Mouse (Mus musculus): ENCODE results near the gene Fam89a. TPM values are rescaled to one million over a fixed set of nuclear protein-coding genes. Genes with fewer than 3 reads are reported as not detected.

The Fam89a gene
- polyA plus RNA-seq, 1 experiment from 2014 or later: 4.8 TPM

DNA sequence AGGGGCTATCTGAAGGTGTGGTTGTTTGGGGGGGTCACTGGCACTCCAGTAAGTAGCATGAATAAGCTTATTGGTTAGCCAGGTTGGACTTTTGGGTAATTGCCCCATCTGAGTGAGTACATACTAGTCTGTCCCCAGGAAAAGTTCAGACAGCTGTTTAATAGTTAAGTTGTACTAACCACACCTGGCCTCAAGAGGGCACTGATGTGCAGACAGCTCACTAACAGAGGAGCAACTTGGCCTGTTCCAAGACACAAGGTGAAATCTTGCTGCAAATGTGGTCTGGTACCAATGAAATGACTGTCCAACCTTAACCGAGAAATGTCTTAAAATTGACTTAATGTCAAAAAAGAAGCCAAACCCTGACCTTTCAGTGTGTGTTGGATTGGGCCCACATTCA lies 12.4 kb downstream of the Fam89a start:
- Histone ChIP-seq H3K9ac (ENCODE audit: low read depth, low read length) (no peak overlapping the region), H3K9me3 (replicated peaks; ENCODE audit: low read length) (no peaks in the 10 kb centered on the region), H3K36me3 (ENCODE audit: insufficient read depth, low read length) (peaks cover 18% of the 10 kb centered on the region; the same call in 1 of the 2 replicates), H3K4me2 (ENCODE audit: low read length) (no peak overlapping the region), H3K27ac (no peak overlapping the region), H3K4me3 (replicated peaks; ENCODE audit: low read depth, low read length) (no peak overlapping the region), H3K4me1 (replicated peaks; ENCODE audit: insufficient read depth, low read length) (no peaks in the 10 kb centered on the region), H3K27me3 (ENCODE audit: insufficient read depth, low read length) (no peaks in the 10 kb centered on the region)
- peak; percentile 83 for TF ChIP-seq CTCF (IDR thresholded peaks at IDR 0.05; ENCODE audit: low read depth)
- ATAC-seq (replicated peaks; ENCODE audit: low FRiP score, low read depth): no peak; the same call in 1 of the 2 replicates
- peak; percentile 53 for DNase-seq (ENCODE audit: low spot score)
- 69% methylated on average over 1 of the region's 1 CpGs for WGBS

DNA sequence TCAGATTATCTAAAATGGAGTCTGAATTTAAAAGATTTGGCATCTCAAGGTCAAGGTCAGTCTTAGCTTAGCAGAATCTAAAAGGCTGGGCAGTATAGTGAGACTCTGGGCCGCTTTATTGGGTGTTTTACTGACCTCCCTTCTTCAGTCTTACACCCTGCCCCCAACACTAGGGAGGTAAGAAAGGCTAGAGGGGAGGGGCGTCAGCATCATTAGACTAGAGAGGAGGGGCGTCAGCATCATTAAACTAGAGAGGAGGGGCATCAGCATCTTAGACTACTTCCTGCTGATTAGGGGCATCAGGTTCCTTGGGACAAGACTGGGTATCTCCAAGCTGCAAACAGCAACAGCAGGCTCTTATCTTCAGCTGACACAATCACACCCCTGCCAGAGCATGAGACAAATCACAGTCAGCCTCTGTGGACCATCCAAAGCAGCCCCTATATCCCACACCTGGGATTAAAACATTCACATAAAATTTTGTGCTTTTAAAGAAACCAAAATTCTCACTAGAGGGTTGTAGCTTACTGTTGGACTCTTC lies 16.2 kb downstream of the Fam89a start:
- Histone ChIP-seq H3K4me1 (replicated peaks; ENCODE audit: insufficient read depth, low read length) (no peaks in the 10 kb centered on the region), H3K4me3 (replicated peaks; ENCODE audit: low read depth, low read length) (no peak overlapping the region), H3K27me3 (ENCODE audit: insufficient read depth, low read length) (no peaks in the 10 kb centered on the region), H3K9me3 (replicated peaks; ENCODE audit: low read length) (no peaks in the 10 kb centered on the region), H3K36me3 (ENCODE audit: insufficient read depth, low read length) (peaks cover 37% of the 10 kb centered on the region), H3K9ac (ENCODE audit: low read depth, low read length) (no peak overlapping the region), H3K27ac (no peak overlapping the region), H3K4me2 (ENCODE audit: low read length) (no peak overlapping the region)
- DNase-seq (ENCODE audit: low spot score): no peak
- ATAC-seq (replicated peaks; ENCODE audit: low FRiP score, low read depth): no peak
- WGBS: 53% methylated on average over 3 of the region's 3 CpGs
- TF ChIP-seq CTCF (IDR thresholded peaks at IDR 0.05; ENCODE audit: low read depth): no peak

DNA sequence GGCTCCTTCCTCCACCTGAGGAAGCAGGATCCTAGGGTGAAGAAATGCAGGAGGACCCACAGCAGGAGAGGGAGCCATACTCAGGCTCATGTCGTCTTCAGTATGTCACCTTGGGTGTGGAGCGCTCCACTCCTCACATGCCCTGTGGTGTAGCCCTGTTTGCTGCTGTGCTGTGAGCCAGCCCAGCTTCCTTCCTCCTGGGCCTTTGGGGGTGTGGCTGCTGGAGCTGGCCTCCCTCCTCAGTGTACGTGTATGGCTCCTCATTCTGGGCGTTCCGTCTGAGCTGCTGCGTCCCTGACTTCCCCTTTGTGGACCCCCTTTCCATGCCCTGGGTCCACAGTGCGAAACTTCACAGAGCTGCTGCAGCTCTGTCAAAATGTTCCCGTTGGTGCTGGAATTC lies 18.8 kb downstream of the Fam89a start:
- Histone ChIP-seq H3K4me2 (ENCODE audit: low read length) (no peak overlapping the region), H3K4me3 (replicated peaks; ENCODE audit: low read depth, low read length) (no peak overlapping the region), H3K4me1 (replicated peaks; ENCODE audit: insufficient read depth, low read length) (no peaks in the 10 kb centered on the region), H3K9me3 (replicated peaks; ENCODE audit: low read length) (no peaks in the 10 kb centered on the region), H3K27ac (no peak overlapping the region), H3K27me3 (ENCODE audit: insufficient read depth, low read length) (no peaks in the 10 kb centered on the region), H3K36me3 (ENCODE audit: insufficient read depth, low read length) (peaks cover 52% of the 10 kb centered on the region), H3K9ac (ENCODE audit: low read depth, low read length) (no peak overlapping the region)
- no peak for ATAC-seq (replicated peaks; ENCODE audit: low FRiP score, low read depth)
- WGBS: 87% methylated on average over 8 of the region's 8 CpGs
- no peak for DNase-seq (ENCODE audit: low spot score)
- TF ChIP-seq CTCF (IDR thresholded peaks at IDR 0.05; ENCODE audit: low read depth): no peak

DNA sequence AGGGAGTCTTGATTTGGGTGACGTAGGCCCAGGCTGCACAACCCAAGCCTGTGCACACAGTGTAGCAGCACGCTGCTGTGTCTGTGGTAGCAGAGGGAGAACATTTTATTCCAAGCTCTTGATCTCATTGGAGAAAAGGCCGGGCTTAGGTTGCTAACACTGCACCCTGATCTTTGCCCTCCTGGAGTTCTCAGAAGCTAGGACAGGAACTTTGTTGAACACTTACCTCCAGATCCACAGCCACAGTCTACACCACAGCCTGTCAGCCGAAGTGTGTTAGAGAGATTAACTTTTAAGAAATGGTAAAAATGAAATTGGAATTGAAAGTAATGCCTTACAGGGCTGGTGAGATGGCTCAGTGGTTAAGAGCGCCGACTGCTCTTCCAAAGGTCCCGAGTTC lies 27.3 kb downstream of the Fam89a start:
- no peak overlapping the region for H3K27ac ChIP-seq
- H3K27me3 ChIP-seq (ENCODE audit: insufficient read depth, low read length): no peaks in the 10 kb centered on the region
- peaks cover 19% of the 10 kb centered on the region for H3K4me1 ChIP-seq (replicated peaks; ENCODE audit: insufficient read depth, low read length)
- no peak overlapping the region for H3K4me3 ChIP-seq (replicated peaks; ENCODE audit: low read depth, low read length)
- H3K9me3 ChIP-seq (replicated peaks; ENCODE audit: low read length): no peaks in the 10 kb centered on the region
- no peak for ATAC-seq (replicated peaks; ENCODE audit: low FRiP score, low read depth)
- H3K36me3 ChIP-seq (ENCODE audit: insufficient read depth, low read length): peaks cover 14% of the 10 kb centered on the region; the same call in 1 of the 2 replicates
- DNase-seq (ENCODE audit: low spot score): no peak
- no peak overlapping the region for H3K4me2 ChIP-seq (ENCODE audit: low read length)
- no peak for TF ChIP-seq CTCF (IDR thresholded peaks at IDR 0.05; ENCODE audit: low read depth)
- 0 out of 2 replicates have a peak overlapping the region, but pooled peaks have one; percentile 23 for H3K9ac ChIP-seq (ENCODE audit: low read depth, low read length)
- 93% methylated on average over 7 of the region's 7 CpGs for WGBS

DNA sequence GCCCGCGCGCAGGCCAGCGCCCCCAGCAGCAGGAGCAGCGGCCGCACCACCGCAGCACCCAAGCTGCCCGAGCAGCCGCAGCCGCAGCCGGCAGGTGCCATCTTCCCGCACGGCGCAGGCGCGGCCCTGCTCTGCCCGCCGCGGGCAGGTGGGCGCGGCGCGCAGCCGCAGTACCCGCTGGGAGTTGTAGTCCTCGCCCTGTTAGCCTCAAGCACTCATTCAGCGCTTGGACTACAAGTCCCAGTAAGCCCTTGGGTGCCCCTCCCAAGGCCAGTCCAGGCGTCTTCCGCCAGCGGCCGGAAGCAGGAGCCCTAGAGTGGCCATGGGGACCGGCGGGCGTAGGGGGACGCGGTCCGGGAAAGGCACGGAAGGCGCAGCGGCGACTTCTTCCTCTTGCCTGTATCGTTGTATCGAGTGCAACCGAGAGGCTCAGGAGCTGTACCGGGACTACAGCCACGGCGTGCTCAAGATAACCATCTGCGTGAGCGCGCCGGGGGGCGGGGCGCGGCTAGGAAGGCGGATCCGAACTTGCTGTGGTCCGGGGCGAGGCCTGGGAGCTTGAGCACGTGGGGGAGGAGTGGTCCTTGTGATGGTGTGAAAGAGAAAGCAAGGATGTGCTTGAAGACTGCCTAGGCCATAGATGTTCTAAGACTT lies 29.6 kb downstream of the Fam89a start, which contains the start of the genes Ttc13 and Arv1:
Gene Ttc13 (minus strand): TSS at position 122 of the 654 bp plus-strand sequence.
Gene Arv1 (plus strand): TSS at position 278 of the 654 bp plus-strand sequence.
- H3K9ac ChIP-seq (ENCODE audit: low read depth, low read length): peak within 1 kb of the TSS; percentile 73
- H3K9me3 ChIP-seq (replicated peaks; ENCODE audit: low read length): no peaks in the 10 kb centered on the region
- peak; percentile 98 for DNase-seq (ENCODE audit: low spot score)
- H3K36me3 ChIP-seq (ENCODE audit: insufficient read depth, low read length): 0 out of 2 replicates have a peak, but pooled peaks cover 9% of the 10 kb centered on the region
- H3K4me1 ChIP-seq (replicated peaks; ENCODE audit: insufficient read depth, low read length): peaks cover 19% of the 10 kb centered on the region
- under 1% methylated on average over 59 of the region's 59 CpGs for WGBS
- H3K4me3 ChIP-seq (replicated peaks; ENCODE audit: low read depth, low read length): peak within 1 kb of the TSS; percentile 78
- peak; percentile 33; the same call in 1 of the 2 replicates for TF ChIP-seq CTCF (IDR thresholded peaks at IDR 0.05; ENCODE audit: low read depth)
- H3K27me3 ChIP-seq (ENCODE audit: insufficient read depth, low read length): no peaks in the 10 kb centered on the region
- H3K4me2 ChIP-seq (ENCODE audit: low read length): peak within 1 kb of the TSS; percentile 78
- H3K27ac ChIP-seq: peak within 1 kb of the TSS; percentile 27; the same call in 1 of the 2 replicates
- ATAC-seq (replicated peaks; ENCODE audit: low FRiP score, low read depth): peak; percentile 99

DNA sequence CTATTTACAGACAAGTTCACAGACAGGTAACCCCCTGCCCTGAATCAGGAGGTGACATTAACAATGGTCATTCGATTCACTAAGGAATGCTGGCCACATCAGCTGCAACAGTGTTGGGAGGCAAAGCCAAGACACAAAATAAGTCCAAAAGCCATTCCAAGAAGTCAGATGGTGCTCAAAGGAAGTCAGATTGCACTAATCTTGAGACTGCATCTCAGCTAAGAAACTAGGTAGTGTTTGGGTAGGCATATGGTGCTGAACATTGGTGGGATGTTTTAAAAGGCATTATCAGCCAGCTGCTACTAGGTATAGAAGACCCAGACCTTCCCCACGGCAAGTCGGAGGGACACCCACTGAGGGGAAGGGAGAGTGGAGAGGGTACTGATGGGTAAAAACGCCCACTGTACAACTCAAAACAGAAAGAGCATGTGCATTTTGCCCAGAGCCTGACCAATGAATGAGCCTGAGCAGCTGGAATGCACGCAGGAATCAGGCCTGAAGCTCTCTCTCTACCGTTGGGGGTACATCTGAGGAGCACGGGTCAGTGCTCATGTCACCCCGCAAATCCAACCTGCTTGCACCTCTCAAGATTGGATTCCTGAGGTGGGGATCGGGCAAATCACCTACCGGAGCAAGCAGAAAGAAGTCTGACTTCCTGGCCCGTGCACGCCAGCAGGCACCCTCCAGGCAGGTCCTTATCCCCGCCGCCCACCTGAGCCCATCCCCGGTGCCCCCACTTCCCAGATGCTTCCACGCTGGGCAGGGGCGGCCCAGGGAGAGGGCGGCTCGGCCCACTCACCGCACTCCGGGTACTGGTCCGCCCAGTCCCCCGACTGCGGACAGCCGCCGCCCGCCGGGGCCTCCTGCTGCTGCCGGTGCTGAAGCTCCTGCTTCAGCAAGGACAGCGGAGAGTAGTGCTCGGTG lies 30.4 kb downstream of the Fam89a start:
- Histone ChIP-seq H3K4me3 (replicated peaks; ENCODE audit: low read depth, low read length) (peak overlapping the region; percentile 78), H3K27ac (0 out of 2 replicates have a peak overlapping the region, but pooled peaks have one; percentile 26), H3K9me3 (replicated peaks; ENCODE audit: low read length) (no peaks in the 10 kb centered on the region), H3K9ac (ENCODE audit: low read depth, low read length) (peak overlapping the region; percentile 73), H3K36me3 (ENCODE audit: insufficient read depth, low read length) (0 out of 2 replicates have a peak, but pooled peaks cover 1% of the 10 kb centered on the region), H3K4me1 (replicated peaks; ENCODE audit: insufficient read depth, low read length) (peaks cover 19% of the 10 kb centered on the region), H3K4me2 (ENCODE audit: low read length) (peak overlapping the region; percentile 78), H3K27me3 (ENCODE audit: insufficient read depth, low read length) (no peaks in the 10 kb centered on the region)
- ATAC-seq (replicated peaks; ENCODE audit: low FRiP score, low read depth): peak; percentile 48; the same call in 1 of the 2 replicates
- TF ChIP-seq CTCF (IDR thresholded peaks at IDR 0.05; ENCODE audit: low read depth): no peak
- no peak for DNase-seq (ENCODE audit: low spot score)
- WGBS: 2% methylated on average over 31 of the region's 31 CpGs
